Mouse (Mus musculus) heart, adult 9 months (tissue): ENCODE results near the gene Gpr142.

Experiments used
- DNase-seq, 2 experiments: peaks; one replicate each; pipeline ENCODE4 v3.0.0; 2022; ENCODE audit warnings: low spot score in 2 of 2

Gene Gpr142

DNA sequence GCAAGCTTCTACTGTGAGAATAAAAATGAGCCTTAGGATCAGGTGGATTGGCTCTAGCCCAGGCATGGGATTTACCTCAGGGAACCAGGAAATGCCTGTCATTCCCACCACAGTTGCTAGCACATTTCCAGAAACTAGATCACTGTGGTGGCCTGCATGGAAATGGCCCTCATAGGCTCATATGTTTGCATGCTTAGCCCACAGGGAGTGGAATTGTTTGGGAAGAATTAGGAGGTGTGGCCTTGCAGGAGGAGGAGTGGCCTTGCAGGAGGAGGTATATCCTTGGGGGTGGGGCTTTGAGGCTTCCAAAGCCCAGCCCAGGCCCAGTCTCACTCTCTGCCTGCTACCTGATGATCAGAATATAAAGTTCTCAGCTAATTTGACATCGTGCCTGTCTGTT lies 3.2 kb downstream of the Gpr142 start:
- DNase-seq: no peak

DNA sequence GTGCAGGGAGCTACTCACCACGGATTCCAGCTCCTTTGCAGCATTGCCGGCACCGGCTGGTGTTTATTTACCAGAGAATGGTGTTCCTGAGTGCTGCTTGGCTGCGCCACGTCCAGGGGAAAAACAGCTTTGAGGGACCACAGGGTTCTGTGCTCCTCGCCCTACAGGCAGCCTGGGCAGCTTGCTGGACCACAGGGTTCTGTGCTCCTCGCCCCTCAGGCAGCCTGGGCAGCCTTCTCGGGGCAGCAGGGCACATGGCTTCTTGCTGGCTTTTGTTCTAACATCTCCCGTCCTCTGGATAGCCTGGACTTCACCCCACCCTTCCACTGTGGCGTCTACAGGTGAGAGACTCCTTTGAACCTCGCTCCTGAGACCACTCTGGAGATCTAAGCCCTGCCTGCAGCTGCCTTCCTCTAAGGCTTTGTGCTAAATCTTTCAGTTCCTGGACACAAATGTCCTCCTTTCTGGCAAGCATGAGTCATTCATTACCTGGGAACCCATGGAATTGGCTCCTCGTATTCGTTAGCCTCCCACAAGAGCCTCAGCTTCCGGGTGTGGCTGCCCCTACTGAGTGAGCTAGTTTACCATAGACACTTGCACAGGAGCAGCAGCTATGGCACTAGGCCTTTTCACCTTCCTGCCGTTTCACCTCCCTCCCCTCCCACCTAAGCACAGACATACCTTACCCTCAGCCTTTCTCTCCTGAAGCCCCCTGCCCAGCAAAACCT lies 4.0 kb downstream of the Gpr142 start:
- no peak for DNase-seq

DNA sequence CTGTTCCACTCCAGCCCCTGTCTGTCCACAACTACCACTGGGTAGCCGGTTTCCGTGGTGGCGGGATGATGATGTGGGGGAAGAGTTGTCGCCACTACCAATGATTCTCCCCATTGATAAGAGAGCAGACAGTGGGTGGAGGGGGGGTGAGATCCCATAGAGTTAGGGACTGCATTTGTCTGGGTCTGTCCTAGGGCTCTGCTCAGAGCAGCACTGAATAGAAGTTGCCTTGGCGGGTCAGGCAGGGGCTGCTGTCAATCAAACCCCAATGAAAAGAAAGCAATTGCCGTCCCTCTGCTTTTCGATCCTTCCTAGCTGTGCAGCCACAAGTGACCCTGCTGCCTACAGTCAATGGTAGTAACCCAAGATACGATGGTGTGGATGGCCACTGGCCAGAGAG lies 5.3 kb downstream of the Gpr142 start:
- no peak for DNase-seq

DNA sequence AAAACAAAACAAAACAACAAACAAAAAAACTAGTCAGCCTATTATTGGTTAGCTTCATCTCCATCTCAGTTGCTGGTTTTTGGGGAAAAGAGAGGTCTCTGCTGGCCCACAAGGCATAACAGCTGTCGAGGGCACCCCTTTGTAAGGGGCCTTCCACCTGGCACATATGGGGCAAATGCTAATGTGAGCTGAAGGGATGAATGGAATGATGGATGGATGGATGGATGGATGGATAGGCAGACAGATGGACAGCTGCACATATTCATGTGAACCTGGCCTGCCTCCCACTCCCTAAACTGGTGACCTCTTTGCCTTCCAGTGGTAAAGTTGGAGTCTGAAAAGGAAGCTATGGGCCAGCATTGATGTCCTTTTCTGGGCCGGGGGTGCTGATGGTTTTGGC lies 8.3 kb downstream of the Gpr142 start:
- DNase-seq: no peak

DNA sequence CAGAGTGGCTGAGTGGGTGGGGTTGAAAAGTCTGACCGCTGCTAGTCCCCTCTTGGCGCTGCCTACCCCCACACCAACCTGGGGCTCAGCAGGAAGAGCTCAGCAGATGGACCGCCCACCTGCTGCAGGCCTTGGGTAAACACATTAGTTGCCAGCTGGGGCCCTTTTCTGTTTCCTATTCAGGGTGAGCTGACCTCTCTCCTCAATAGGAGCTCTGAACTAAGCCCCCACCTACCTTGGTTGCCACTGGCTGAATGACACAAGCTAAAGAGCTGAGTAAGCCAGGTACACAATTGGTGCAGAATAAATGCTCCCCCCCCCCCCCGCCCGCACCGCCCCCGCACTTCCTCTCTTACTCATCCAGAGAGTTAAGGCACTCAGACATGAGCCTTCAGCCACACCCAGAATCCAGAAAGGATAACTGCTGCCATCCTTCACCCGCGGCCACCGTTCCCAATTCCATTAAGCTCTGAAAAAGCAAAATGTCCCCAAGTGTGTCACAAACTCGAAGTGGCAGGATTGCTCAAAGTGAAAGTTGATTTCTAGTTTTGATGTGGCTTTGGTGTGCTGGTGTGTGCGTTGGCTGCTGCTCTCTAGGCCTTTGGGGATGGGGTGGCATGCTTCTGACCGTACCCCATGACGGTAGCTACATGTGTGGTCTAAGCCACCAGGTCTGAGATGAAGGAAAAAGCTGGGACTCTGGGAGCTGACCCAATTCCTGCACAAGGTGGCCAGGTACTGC lies 9.1 kb downstream of the Gpr142 start:
- no peak for DNase-seq

DNA sequence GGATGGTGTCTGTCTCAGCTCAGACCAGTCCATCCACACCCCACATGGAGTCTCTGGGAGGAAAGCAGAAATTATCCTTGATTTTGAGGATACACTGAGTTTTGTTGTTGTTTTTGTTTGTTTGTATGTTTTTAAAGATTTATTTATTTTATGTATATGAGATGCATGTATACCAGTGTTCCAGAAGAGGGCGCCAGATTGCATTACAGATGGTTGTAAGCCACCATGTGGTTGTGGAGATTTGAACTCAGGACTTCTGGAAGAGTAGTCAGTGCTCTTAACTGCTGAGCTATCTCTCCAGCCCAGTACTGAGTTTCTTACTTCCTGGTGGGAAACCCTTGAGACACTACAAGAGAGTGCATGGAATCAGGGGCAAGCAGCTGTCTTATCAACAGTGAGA lies 10.6 kb downstream of the Gpr142 start:
- DNase-seq: no peak

DNA sequence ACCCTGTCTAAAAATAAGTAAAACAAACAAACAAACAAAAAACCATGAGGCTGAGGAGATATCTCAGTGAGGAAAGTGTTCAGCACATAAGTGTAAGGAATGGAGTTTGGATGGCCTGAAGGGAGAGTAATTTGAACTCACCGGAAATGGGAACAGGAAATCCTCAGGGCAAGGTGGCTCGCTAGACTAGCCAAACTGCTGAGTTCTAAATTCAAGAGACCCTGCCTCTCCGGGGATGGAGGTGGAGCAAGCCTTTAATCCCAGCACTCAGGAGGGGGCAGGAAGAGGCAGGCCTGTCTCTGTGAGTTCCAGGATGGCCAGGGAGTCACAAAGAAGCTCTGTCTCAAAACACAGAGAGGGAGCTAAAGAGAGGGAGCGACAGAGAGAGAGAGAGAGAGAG lies 11.6 kb downstream of the Gpr142 start:
- no peak for DNase-seq

DNA sequence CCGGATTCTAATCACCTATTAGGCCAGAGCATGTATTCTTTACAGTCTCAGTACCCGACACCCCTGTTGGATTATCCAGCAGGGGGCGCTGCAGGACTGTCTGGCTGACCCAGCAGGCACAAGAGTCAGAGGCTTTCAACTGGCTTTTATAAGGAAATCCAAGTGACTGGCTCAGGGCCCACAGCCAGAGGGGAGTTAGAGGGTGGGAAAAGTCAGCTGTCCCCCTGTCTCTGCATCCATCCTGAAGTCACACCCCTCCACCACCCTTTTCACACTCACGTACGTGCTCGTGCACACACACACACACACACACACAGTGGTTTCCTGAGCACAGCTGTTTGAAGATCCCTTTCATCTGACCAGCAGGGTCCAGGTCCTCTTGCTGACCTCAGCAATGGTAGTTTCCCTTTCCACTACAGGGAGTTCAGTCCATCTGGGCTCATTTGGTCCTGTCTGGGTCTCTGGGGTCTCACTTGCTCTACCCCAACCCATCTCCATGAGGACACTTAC lies 14.1 kb downstream of the Gpr142 start:
- DNase-seq: peak; percentile 59 to 82

DNA sequence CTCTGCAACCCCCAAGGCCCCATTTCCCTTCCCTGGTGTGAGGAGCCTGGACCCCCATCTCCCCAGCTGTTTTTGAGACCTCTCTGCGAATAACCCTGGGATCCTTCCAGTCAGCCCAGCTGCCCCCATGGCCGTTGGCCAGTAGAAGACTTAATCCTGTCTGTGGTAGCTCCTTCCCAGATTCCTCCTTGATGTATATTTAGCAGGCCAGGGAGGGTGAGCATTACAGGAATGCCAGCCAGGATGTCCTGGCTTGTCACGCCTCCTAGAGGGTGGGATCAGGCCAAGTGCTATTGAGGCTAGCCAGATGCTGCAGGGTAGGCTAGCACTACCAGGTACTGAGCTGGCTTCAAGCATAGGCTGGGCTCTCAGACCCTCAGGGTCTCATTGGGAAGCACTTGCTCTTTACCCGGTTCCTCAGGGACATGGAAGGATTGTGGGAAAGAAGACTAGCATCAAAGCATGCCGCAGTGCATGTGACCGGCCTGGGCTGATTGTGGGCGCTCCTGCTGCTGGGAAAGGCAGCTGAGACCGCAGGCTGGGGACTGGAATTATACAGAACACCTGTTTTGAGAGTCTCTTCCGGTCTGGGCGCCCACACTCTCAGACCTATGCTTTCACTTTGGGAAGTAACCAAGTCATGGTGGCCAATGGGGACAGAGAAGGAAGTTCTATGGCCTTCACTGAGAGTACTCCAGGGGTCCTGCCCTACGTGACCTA lies 16.3 kb downstream of the Gpr142 start:
- no peak for DNase-seq

DNA sequence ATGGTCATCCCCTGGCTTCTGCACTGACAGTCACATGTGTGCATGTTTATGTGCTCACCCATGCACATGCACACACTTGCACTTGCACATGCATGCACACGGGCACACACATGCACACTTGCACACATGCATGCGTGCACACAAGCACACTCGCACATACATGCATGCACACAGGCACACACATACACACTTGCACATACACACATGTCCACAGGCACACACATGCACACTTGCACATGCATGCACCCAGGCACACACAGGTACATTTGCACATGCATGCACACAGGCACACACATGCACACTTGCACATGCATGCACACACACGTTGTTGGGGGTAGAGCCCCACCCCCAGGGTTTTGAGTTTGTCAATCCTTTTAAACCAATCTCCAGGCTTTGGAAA lies 18.2 kb downstream of the Gpr142 start:
- no peak for DNase-seq

DNA sequence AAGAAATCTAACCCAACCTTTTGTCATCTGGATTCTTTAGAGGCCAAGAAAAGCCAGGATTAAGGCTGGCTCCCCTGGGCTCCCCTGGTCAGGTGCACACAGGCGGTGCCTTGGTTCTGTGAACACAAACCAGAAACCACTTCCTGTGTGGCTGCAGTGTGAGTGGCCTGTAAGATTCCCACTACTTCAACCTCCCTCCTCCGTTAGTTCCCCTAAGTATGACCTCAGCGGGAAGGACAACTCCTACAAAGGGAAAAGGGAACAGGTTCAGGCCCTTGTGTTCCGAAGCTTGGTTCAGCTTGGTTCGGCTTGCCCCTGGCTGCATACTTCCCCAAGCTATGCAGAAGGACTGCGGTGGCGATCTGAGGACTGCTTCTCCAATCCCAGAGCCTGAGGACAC lies 19.5 kb downstream of the Gpr142 start:
- peak in 1 of 2 experiments; percentile 46 for DNase-seq

DNA sequence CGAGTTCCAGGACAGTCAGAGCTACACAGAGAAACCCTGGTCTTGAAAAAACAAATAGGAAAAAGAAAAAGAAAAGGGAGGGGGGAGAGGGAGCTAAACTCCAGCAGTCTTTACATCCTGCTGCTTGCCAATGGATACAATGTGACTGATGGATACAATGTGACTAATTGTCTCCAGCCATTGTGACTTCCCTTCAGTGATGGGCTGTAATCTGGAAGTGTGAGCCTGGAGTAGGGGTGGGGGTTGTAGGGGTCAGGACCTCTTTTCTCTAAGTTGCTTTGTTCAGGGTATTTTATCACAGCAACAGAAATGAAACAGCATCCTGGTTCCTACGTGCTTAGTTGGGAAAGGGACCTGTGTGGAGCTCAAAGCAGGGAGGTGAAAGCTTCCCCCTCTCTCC lies 20.4 kb downstream of the Gpr142 start:
- DNase-seq: no peak

DNA sequence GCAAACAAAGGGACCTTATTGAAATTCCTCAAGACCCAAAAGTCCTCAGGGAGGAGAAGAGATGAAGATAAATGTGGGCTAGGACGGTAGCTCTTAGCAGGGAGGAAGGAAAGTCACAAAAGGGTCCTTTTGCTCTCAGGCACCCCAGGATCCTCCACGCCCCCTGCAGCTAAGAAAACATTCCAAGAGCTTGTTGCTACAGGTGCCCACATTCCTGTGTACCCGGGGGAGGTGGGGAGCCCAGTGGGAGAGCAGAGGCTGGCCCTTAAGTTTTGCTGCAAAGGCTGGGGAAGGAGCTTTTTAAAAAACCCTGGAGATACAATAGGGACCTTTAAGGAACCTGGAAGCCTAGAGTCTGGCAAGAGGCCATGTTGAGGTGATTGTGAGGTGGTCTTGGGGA lies 21.7 kb downstream of the Gpr142 start:
- DNase-seq: no peak

DNA sequence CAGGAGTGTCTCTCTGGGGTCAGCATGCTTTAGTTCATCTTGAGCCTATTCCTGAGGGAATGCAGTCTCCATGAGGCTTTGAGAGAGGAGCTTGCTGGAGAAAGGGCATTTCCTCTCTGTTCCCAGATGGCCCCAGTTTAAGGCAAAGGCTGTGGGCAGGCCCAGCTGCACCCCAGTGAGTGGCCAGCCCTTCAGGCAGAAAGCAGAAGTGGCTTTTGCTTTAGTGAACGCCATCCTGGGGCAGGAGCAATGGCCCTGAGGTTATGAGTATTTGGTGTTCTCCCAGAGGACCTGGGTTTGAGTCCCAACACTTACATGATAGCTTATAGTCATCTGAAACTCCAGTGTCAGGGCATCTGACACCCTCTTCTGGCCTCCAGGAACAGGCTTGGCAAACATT lies 22.6 kb downstream of the Gpr142 start:
- no peak for DNase-seq

DNA sequence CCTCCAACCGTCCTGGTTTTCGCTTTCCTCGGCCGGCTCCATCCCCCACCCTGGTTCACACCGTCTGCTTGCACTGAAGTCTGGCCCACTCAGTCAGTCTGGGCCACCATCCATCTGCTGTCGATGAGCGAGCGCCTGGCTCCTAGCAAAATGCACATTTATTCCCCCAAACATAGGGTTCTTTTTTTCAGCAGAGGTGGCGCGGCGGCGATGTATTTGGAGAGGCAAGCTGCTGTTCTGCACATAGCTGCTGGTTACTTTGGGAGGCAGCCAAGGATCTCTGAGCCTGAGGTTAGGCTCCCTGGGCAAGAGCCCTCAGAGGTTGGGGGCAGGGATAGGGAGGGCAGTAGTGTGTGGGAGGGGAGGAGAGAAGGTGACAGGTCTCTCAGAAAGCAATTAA lies 24.0 kb downstream of the Gpr142 start:
- DNase-seq: no peak

DNA sequence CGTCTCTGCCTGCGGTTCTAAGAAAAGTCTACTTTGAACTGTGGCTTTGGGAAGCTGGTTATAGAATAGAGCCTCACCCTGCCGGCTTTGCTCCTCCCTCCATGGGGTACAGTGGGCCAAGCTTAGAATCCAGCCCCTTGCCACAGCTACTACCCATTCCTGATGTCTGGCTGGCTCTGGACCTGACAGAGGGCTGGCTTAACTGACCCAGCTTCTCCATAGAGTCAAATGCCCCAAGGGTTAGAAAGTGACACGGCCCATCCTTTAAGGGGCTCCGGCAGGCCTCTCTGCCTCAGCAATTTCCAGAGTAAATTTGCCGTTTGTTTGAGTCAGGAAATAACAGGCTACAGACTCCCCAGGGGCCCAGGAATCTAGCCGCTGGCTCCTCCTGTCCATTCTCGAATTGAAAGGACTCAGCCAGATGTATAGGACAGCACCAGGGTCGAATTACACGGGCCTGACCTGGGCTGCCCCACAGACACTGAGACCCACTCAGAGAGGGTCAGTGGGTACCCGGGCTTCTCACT lies 24.5 kb downstream of the Gpr142 start:
- DNase-seq: no peak

DNA sequence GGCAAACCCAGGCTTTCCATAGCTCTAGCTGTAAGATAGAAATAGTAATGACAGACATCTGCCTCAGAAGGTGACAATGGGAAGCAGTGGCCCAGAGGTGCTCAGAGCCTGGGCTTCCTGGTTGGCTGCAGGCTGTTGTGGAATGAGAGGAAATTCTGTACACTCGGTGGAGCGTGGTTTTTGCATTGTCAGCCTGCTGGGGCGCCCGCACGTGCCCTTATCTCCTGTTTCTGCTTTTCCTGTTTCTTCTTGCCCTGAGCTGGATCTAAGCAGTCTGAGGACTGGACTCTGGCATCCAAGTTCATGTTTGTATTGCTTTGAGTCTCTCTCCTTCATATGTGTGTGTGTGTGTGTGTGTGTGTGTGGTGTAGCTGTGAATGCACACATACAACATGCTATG lies 28.0 kb downstream of the Gpr142 start:
- no peak for DNase-seq

DNA sequence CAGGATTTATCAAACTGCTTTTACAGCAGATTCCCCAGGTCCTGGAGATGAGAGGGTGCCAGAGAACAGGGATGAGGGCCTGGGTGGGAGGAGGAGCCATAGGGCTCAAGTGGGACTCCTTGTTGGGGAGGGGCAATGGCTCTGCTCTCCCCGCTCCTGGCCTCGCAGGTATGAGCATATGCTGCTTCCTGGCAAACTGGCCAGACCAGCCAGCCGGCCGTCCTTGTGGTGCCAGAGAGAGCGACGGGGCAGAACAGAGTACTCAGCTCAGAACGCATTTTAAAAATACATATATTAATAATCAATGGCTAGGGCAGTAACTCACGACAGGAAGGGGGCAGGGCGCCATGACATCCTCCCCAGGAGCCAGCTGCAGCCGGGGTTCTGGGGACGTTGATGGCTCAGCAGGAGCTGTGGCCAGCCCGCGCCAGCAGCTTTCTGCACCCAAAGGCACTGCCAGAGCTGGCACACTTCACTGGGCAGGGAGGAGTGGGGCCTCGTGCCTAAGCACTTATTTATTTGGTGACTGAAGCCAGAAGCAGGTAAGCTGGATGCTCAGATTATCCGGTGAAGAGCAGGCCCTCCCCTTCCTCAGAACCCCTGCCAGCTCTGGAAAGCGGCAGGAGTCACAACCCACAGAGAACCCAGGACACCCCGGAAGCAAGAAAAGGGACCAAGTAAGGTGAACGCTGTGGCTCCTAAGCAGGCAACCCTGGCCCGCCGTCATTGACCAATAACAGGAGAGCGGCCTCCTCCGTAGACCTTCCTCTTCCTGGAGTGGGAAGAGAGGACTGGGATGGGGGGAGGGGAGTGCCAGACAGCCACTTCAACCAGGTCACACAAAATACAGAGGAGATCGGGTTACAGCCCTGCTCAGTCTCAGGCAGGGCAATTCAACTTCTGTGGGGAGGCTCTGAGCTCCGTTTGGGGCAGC lies 31.0 kb downstream of the Gpr142 start:
- DNase-seq: peak; percentile 52 to 69

DNA sequence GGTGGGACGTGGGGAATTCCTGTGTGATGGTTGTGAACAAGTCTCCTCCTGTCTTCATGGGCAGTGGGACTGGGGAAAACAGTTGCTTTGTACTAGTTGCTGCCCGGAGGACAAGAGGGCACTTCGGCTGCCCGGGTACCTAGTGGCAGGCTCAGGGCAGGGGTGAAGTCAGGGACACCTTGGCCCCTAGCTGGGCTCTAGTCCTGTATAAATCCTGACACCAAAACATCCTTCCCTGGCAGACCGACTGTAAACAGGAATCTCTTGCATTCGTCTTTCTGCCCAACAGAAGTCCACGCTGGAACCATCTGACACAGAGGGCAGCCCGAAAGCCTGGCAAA lies 31.7 kb downstream of the Gpr142 start:
- no peak for DNase-seq

DNA sequence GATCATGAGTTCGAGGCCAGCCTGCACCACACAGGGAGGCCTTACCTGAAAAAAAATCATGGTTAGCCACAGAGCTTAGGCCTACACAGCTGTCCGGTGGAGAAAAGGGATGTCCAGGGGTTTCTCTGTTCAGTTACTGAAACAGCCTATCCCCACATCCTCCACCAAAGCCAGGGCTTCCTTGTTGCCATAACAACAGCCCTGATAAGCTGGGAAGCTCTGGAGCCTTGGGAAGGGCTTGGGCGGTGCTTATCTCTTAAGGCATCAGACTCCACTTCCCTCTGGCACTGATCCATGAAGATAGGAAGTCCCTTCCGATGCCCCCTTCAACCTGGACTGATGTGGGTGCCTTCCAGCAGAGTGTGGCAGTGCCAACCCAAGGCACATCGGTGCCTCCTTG lies 34.4 kb downstream of the Gpr142 start:
- no peak for DNase-seq

DNA sequence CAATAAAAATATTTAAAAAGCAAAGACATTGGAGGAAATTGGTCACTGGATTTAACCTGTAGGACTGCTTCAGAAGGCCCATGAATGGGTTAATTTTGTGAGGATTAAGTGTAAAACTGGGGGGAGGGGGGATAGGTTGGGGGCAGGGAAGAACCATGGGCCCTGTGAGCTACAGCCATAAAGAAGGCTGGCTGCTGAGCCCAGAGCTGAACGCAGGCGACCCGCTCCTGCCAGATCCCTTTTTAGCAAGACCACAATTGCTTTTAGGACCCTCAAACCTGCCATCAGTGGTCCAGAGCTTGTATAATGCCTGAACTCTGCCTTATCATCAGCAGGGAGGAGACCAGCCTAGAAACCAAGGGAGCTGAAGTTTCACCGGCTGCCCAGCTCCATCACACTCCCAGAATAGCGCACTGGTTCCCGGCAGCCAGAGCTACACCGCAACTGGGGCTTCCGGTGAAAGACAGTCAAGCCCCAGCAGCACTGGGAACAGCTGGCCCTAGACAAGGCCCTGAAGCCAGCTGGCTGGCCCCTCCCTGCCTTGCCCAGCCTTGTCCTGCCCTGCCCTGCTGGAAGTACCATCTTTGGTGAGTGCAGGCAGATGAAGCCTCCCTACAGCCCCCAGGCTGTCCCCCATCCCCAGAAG lies 45.2 kb downstream of the Gpr142 start:
- DNase-seq: peak; percentile 54 to 58
